Mouse (Mus musculus): ENCODE measurements around the gene Zc3h13.

- no peak for TF ChIP-seq CTCF (IDR thresholded peaks at IDR 0.05; ENCODE audit: insufficient read depth, low read length)
- TF ChIP-seq POLR2A (IDR thresholded peaks at IDR 0.05; ENCODE audit: borderline replicate concordance, extremely low read depth, low read depth, low read length) = no peak
These were observed 47.1 kb upstream of the Zc3h13 start for GRCm38 (mm10) chr14:75237096-75237495.
